Mouse (Mus musculus): ENCODE data around the gene Rln1. TPM values are rescaled to one million over a fixed set of nuclear protein-coding genes. Genes with fewer than 3 reads are reported as not detected.

Gene Rln1
- not detected in 2 replicates for polyA plus RNA-seq (2012; ENCODE audit: insufficient read depth, insufficient read length, low replicate concordance, missing spikeins)

DNA sequence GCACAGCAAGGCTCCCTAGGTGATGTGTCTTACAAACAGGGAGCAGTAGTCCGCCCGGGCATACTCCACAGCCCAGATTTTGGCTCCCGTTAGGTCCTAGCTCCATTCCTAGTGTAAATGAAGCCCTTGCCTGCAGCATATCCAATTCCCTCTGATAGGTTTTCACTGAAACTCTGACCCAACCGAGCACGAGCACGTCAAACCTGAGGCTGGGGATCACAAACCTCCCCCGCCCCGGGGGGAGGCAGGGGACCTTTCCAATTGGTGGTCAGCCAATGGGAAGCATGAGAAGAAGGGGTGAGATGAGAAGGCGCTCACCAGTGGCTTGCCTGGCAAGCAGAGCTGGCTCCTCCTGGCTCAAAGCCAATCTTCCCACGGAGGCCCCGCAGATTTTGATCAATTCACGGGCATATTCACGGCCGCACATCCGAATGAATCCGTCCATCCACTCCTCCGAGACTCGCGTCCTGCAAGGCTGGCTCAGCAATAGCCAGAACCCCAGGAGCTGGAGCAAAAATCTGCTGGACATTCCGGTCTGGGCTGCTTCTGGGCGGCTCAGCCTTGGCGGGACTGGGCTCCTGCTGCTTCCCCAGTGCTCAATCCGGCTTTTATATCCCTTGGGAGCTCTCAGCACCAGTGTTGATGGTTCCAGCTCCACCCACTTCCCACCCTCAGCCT lies at the start of gene Rln1:
TSS of gene Rln1 (minus strand) at position 603 of the 678 bp plus-strand sequence.
- Histone ChIP-seq H3K27ac (ENCODE audit: insufficient read depth, low read depth, low read length) (no peak within 1 kb of the TSS), H3K4me1 (ENCODE audit: control insufficient read depth, insufficient read depth, low read length) (peaks cover 8% of the 10 kb centered on the region), H3K4me3 (ENCODE audit: insufficient read depth, low read depth, low read length) (peak within 1 kb of the TSS; percentile 53)
- 3% methylated on average over 23 of the region's 23 CpGs for WGBS
- TF ChIP-seq POLR2A (IDR thresholded peaks at IDR 0.05; ENCODE audit: insufficient read depth, low read depth, low read length) (no peak), CTCF (IDR thresholded peaks at IDR 0.05; ENCODE audit: insufficient read depth, low read depth, low read length) (no peak)

DNA sequence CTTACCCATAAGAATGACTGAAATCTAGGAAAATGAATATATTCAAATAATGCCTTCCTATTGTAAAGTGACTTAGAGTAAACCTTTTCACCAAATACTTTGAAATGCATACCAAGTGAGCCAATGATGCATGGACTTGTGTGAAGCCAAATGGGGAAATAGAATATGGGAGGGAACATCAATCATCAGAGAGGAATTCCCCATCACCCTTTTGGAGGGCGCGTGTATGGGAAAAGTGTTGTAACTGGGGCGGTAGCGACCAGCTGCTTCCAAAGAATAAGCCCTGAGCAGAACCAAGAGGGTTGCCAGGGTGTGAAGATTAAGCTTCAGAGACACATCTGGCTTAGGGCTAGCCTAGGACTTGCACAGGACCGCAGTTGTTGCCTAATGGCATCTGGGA lies 48.9 kb upstream of the Rln1 start:
- Histone ChIP-seq H3K27ac (ENCODE audit: insufficient read depth, low read depth, low read length) (no peak overlapping the region), H3K4me1 (ENCODE audit: control insufficient read depth, insufficient read depth, low read length) (no peaks in the 10 kb centered on the region), H3K4me3 (ENCODE audit: insufficient read depth, low read depth, low read length) (no peak overlapping the region)
- 96% methylated on average over 5 of the region's 5 CpGs for whole genome bisulfite sequencing
- TF ChIP-seq POLR2A (IDR thresholded peaks at IDR 0.05; ENCODE audit: insufficient read depth, low read depth, low read length) (no peak), CTCF (IDR thresholded peaks at IDR 0.05; ENCODE audit: insufficient read depth, low read depth, low read length) (no peak)

DNA sequence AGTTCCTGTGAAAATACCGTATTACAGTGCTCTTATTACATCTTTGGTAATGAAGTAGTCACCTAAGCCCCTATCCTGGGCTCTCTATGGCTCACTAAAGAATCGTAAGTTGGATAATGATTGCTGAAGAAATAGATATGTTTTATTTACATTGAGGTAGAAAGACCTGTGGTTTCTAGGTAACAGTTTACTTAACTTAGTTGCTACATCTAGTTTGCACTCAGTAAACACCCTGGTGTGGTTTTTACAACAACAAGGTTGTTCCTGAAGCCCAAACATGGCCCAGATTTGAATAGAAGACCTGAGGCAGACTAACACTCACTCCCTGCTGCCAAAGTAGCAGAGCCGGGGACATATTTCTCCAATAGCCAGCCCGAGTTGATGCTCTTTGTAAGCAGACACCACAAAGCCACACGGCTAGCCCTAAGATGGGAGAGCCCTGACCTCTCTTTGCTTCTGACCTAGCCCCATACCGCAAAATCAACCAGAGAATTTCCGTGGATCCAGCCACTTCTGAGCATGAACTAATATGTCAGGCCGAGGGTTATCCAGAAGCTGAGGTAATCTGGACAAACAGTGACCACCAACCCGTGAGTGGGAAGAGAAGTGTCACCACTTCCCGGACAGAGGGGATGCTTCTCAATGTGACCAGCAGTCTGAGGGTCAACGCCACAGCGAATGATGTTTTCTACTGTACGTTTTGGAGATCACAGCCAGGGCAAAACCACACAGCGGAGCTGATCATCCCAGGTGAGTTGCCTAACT lies 45.6 kb upstream of the Rln1 start:
- TF ChIP-seq POLR2A (IDR thresholded peaks at IDR 0.05; ENCODE audit: insufficient read depth, low read depth, low read length) (no peak), CTCF (IDR thresholded peaks at IDR 0.05; ENCODE audit: insufficient read depth, low read depth, low read length) (no peak)
- Histone ChIP-seq H3K4me1 (ENCODE audit: control insufficient read depth, insufficient read depth, low read length) (no peaks in the 10 kb centered on the region), H3K4me3 (ENCODE audit: insufficient read depth, low read depth, low read length) (no peak overlapping the region), H3K27ac (ENCODE audit: insufficient read depth, low read depth, low read length) (no peak overlapping the region)
- WGBS: 92% methylated on average over 14 of the region's 14 CpGs

DNA sequence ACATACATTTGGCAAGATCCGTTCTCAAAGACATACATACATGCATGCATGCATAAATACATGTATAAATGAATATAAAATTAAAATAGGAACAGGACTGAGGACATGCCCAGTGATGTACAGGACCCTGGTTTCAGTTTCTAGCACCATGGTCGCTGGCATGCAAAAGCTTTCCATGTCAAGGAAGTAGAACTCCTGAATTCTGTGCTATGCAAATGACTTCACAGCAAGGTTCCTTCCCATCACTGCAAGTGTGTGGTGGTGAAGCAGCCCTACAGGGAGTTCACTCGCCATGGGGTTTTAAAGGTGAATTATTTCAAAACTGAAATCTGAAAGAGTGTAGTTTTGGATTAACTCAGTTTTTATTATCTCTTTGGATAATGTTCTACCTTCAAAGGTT lies 41.9 kb upstream of the Rln1 start:
- Histone ChIP-seq H3K4me1 (ENCODE audit: control insufficient read depth, insufficient read depth, low read length) (peaks cover 2% of the 10 kb centered on the region; the same call in 1 of the 2 replicates), H3K4me3 (ENCODE audit: insufficient read depth, low read depth, low read length) (no peak overlapping the region), H3K27ac (ENCODE audit: insufficient read depth, low read depth, low read length) (no peak overlapping the region)
- TF ChIP-seq POLR2A (IDR thresholded peaks at IDR 0.05; ENCODE audit: insufficient read depth, low read depth, low read length): no peak
- TF ChIP-seq CTCF (IDR thresholded peaks at IDR 0.05; ENCODE audit: insufficient read depth, low read depth, low read length): no peak
- 84% methylated on average over 3 of the region's 3 CpGs for WGBS

DNA sequence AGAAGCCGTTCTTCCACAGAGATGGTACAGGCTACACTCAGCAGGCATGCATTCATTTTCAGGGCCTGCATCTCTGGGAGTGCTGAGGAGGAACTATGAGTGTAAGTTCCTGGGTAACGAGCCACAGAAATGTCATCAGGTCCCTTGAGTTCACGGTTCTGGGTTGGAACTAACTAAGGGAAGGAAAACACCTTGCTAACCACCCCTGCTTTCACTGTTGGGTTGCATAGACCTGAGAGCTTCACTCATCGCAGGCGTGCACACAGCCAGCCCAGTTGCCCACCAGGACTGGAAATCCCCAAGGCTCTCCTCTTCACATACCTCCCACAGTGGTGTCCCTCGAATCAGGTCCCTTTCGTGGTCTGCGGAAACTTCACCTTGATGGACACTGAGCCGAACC lies 40.5 kb upstream of the Rln1 start:
- no peak overlapping the region for H3K4me3 ChIP-seq (ENCODE audit: insufficient read depth, low read depth, low read length)
- H3K27ac ChIP-seq (ENCODE audit: insufficient read depth, low read depth, low read length): no peak overlapping the region
- TF ChIP-seq POLR2A (IDR thresholded peaks at IDR 0.05; ENCODE audit: insufficient read depth, low read depth, low read length) (no peak), CTCF (IDR thresholded peaks at IDR 0.05; ENCODE audit: insufficient read depth, low read depth, low read length) (no peak)
- WGBS: 97% methylated on average over 9 of the region's 9 CpGs
- peaks cover 2% of the 10 kb centered on the region; the same call in 1 of the 2 replicates for H3K4me1 ChIP-seq (ENCODE audit: control insufficient read depth, insufficient read depth, low read length)

DNA sequence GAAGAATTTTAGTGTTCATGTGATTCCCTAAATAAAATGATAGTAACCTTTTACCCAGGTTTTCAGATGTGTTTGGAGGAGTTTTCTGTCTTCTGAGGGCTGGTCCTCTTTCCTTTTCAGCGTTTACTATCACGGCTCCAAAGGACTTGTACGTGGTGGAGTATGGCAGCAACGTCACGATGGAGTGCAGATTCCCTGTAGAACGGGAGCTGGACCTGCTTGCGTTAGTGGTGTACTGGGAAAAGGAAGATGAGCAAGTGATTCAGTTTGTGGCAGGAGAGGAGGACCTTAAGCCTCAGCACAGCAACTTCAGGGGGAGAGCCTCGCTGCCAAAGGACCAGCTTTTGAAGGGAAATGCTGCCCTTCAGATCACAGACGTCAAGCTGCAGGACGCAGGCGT lies 39.0 kb upstream of the Rln1 start:
- Histone ChIP-seq H3K4me1 (ENCODE audit: control insufficient read depth, insufficient read depth, low read length) (peaks cover 2% of the 10 kb centered on the region; the same call in 1 of the 2 replicates), H3K4me3 (ENCODE audit: insufficient read depth, low read depth, low read length) (peak overlapping the region; percentile 26), H3K27ac (ENCODE audit: insufficient read depth, low read depth, low read length) (no peak overlapping the region)
- whole genome bisulfite sequencing: 21% methylated on average over 11 of the region's 11 CpGs
- TF ChIP-seq CTCF (IDR thresholded peaks at IDR 0.05; ENCODE audit: insufficient read depth, low read depth, low read length) (no peak), POLR2A (IDR thresholded peaks at IDR 0.05; ENCODE audit: insufficient read depth, low read depth, low read length) (no peak)

DNA sequence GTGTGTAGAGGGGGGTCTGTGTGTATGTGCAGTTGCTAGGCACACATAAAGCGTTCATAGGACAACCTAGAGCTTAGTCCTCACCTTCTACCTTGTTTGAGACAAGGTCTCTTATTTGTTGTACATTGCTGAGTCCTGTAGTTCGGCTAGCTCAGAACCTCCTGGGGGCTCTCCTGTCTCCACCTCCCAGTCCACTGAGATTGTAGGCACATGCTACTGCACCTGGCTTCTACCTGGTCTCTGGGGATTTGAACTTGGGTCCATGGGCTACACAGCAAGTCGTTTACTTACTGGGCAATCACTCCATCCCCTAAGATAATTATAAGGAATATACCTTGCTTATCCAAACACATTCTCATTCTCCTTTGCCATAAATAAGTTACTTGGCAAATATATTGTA lies 38.2 kb upstream of the Rln1 start:
- Histone ChIP-seq H3K4me3 (ENCODE audit: insufficient read depth, low read depth, low read length) (no peak overlapping the region), H3K27ac (ENCODE audit: insufficient read depth, low read depth, low read length) (no peak overlapping the region), H3K4me1 (ENCODE audit: control insufficient read depth, insufficient read depth, low read length) (peaks cover 2% of the 10 kb centered on the region; the same call in 1 of the 2 replicates)
- 92% methylated on average over 3 of the region's 3 CpGs for whole genome bisulfite sequencing
- TF ChIP-seq POLR2A (IDR thresholded peaks at IDR 0.05; ENCODE audit: insufficient read depth, low read depth, low read length) (no peak), CTCF (IDR thresholded peaks at IDR 0.05; ENCODE audit: insufficient read depth, low read depth, low read length) (no peak)

DNA sequence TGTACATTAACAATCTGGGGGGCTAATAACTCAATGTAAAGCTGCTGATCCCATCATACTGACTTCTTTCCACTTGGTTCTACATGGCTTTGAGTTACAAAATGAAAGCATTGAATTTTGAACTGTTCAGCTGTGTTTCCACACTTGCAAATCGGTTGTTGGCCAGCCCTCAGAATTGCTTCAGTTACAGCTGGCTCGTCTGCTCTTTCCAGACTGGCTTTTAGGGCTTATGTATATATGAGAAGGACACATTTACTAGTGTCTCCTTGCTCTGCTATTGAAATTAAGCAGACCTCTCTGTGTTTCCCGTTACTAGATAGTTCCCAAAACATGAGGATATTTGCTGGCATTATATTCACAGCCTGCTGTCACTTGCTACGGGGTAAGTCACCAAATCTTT lies 37.7 kb upstream of the Rln1 start:
- H3K4me3 ChIP-seq (ENCODE audit: insufficient read depth, low read depth, low read length): no peak overlapping the region
- TF ChIP-seq POLR2A (IDR thresholded peaks at IDR 0.05; ENCODE audit: insufficient read depth, low read depth, low read length) (no peak), CTCF (IDR thresholded peaks at IDR 0.05; ENCODE audit: insufficient read depth, low read depth, low read length) (no peak)
- no peak overlapping the region for H3K27ac ChIP-seq (ENCODE audit: insufficient read depth, low read depth, low read length)
- WGBS: 54% methylated on average over 4 of the region's 4 CpGs
- H3K4me1 ChIP-seq (ENCODE audit: control insufficient read depth, insufficient read depth, low read length): peaks cover 2% of the 10 kb centered on the region; the same call in 1 of the 2 replicates

All from olfactory bulb, adult 2 months (tissue).